ENCODE assay signal across 20 mouse cellular contexts in the genomic region with DNA sequence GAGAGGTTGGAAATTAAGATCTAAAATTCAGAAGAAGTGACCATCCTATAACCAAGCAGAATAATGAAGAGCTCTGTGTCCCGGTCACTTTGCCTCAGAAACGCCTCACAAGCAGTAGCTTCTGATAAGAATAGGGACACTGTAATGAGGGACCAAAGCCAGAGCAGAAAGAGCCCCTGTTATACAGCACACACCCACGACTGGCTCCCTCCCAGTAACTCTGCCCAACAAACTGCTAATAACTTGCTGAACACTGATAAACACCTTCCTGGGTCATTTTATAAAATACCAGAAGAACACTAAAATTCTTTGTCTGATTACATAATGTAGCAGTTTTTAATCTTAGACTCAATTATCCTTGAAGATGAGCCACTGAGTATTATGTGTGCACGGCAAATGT. TPM values are rescaled to one million over a fixed set of nuclear protein-coding genes. Genes with fewer than 3 reads are reported as not detected.
"Had no signal": no experiment of that assay in that cellular context is flagged by ENCODE, and none has a peak within 500 bp of the region (broad histone marks: within the 10 kb centered on the region; RNA-seq: fewer than 3 reads in every experiment).

No protein-coding gene starts in this region.

- H3K9ac ChIP-seq: liver, embryonic 13.5 days; liver, embryonic 15.5 days; liver, postnatal 0 days; lung, embryonic 15.5 days; midbrain, embryonic 12.5 days; neural tube, embryonic 12.5 days had no signal

- H3K9me3 ChIP-seq: liver, embryonic 13.5 days; liver, embryonic 15.5 days; lung, embryonic 15.5 days; midbrain, embryonic 10.5 days; midbrain, embryonic 12.5 days; neural tube, embryonic 12.5 days had no signal

- H3K4me3 ChIP-seq: liver, embryonic 13.5 days; liver, embryonic 15.5 days; lung, embryonic 15.5 days; midbrain, embryonic 10.5 days; midbrain, embryonic 12.5 days; neural tube, embryonic 12.5 days had no signal

- H3K4me1 ChIP-seq: liver, embryonic 13.5 days; liver, embryonic 15.5 days; lung, embryonic 15.5 days; midbrain, embryonic 10.5 days; midbrain, embryonic 12.5 days; neural tube, embryonic 12.5 days had no signal

- ATAC-seq: liver, postnatal 0 days; lung, postnatal 0 days had no signal

- DNase-seq: liver, embryonic 13.5 days; liver, postnatal 0 days; lung, adult 2 months; lung, postnatal 14 days; lung, postnatal 4 days; midbrain, embryonic 14.5 days; right cerebral cortex, postnatal 14 days; spleen, adult 18-20 months; thymus, adult 2 months; thymus, postnatal 25 days had no signal

- H3K27me3 ChIP-seq: liver, embryonic 13.5 days; liver, embryonic 15.5 days; lung, embryonic 15.5 days; midbrain, embryonic 12.5 days; neural tube, embryonic 12.5 days had no signal

- H3K4me2 ChIP-seq: liver, embryonic 13.5 days; liver, embryonic 15.5 days; lung, embryonic 15.5 days; midbrain, embryonic 12.5 days; neural tube, embryonic 12.5 days had no signal

- H3K27ac ChIP-seq: liver, embryonic 13.5 days; liver, embryonic 15.5 days; lung, embryonic 15.5 days; midbrain, embryonic 10.5 days; midbrain, embryonic 12.5 days; neural tube, embryonic 12.5 days had no signal

- H3K36me3 ChIP-seq: liver, embryonic 13.5 days; liver, embryonic 15.5 days; lung, embryonic 15.5 days; midbrain, embryonic 10.5 days; midbrain, embryonic 12.5 days; neural tube, embryonic 12.5 days had no signal

RNA-seq across cellular contexts. Expression of gene Efemp1, which starts 30.1 kb away (rescaled TPM):
- total RNA-seq: megakaryocyte, adult 5-6 weeks; megakaryocyte-erythroid progenitor cell, adult 5-6 weeks; monocyte, adult 5-6 weeks; neutrophil, adult 5-6 weeks had no signal
